Mouse (Mus musculus) heart, embryonic 15.5 days (tissue): Measurements from ENCODE around the gene Smarcc1. TPM values are rescaled to one million over a fixed set of nuclear protein-coding genes. Genes with fewer than 3 reads are reported as not detected.

Experiments
- ATAC-seq: fragments of 200-750 bp; cut with Nextera tagmentation; replicated peaks from 2 replicates; pipeline ENCODE4 v1.8.0; 2017; ENCODE audit warnings: low read depth, moderate TSS enrichment; ENCODE audit not compliant: insufficient number of reproducible peaks, insufficient read depth, low FRiP score
- H3K27ac ChIP-seq: fragments of 300-500 bp; sonication (generic); 2 replicates; pipeline ENCODE4 v1.5.1; 2015; ENCODE audit warnings: mild to moderate bottlenecking, inconsistent platforms
- H3K27me3 ChIP-seq: fragments of 300-500 bp; sonication (generic); 2 replicates; pipeline ENCODE4 v1.6.1; 2015; ENCODE audit warnings: inconsistent platforms
- H3K36me3 ChIP-seq: fragments of 300-500 bp; sonication (generic); 2 replicates; pipeline ENCODE4 v1.6.1; 2015; ENCODE audit warnings: mild to moderate bottlenecking, inconsistent platforms
- H3K4me1 ChIP-seq: fragments of 300-500 bp; sonication (generic); replicated peaks from 2 replicates; pipeline ENCODE4 v1.6.1; 2015; ENCODE audit warnings: inconsistent platforms
- H3K4me2 ChIP-seq: fragments of 300-500 bp; sonication (generic); 2 replicates; pipeline ENCODE4 v1.6.1; 2015; ENCODE audit warnings: inconsistent platforms, mild to moderate bottlenecking, moderate library complexity
- H3K4me3 ChIP-seq: fragments of 300-500 bp; sonication (generic); 2 replicates; pipeline ENCODE4 v1.5.1; 2015; ENCODE audit warnings: mild to moderate bottlenecking, inconsistent platforms
- H3K9ac ChIP-seq: fragments of 300-500 bp; sonication (generic); 2 replicates; pipeline ENCODE4 v1.6.1; 2015; ENCODE audit warnings: mild to moderate bottlenecking, inconsistent platforms
- H3K9me3 ChIP-seq: fragments of 300-500 bp; sonication (generic); replicated peaks from 2 replicates; pipeline ENCODE4 v1.6.1; 2016; ENCODE audit warnings: inconsistent platforms
- WGBS: fragments of 180-500 bp; shearing (Covaris S2); methylation state at CpG from one replicate; pipeline ENCODE4 v1.1.7; 2015; ENCODE audit warnings: mixed read lengths; 5-methylcytosine and 5-hydroxymethylcytosine counted together
- polyA plus RNA-seq: library from polyadenylated mRNA; unstranded; fragments of >200 nt; fragmentation: Nextera tagmentation; extraction: Ambion mirVana; gene quantifications from 2 replicates; pipeline ENCODE4 v1.2.1, GENCODE M21; 2015

Gene Smarcc1
- polyA plus RNA-seq, 1 experiment from 2014 or later: 56.6 TPM

GRCm38 (mm10) chr9:110205526-110206404 lies 88.3 kb downstream of the Smarcc1 start:
- no peak overlapping the region for H3K9ac ChIP-seq
- H3K27me3 ChIP-seq: no peaks in the 10 kb centered on the region
- 59% methylated on average over 15 of the region's 15 CpGs for WGBS
- H3K4me2 ChIP-seq: no peak overlapping the region
- no peaks in the 10 kb centered on the region for H3K9me3 ChIP-seq
- peaks cover 60% of the 10 kb centered on the region for H3K36me3 ChIP-seq
- no peak overlapping the region for H3K4me3 ChIP-seq
- 0 out of 2 replicates have a peak, but pooled peaks cover 6% of the 10 kb centered on the region for H3K4me1 ChIP-seq
- ATAC-seq: no peak
- H3K27ac ChIP-seq: 0 out of 2 replicates have a peak overlapping the region, but pooled peaks have one; percentile 8

GRCm38 (mm10) chr9:110206437-110206836 lies 88.9 kb downstream of the Smarcc1 start:
- no peaks in the 10 kb centered on the region for H3K27me3 ChIP-seq
- H3K9ac ChIP-seq: no peak overlapping the region
- H3K9me3 ChIP-seq: no peaks in the 10 kb centered on the region
- H3K4me2 ChIP-seq: no peak overlapping the region
- 87% methylated on average over 2 of the region's 2 CpGs for WGBS
- no peak overlapping the region for H3K4me3 ChIP-seq
- 0 out of 2 replicates have a peak, but pooled peaks cover 6% of the 10 kb centered on the region for H3K4me1 ChIP-seq
- no peak for ATAC-seq
- H3K36me3 ChIP-seq: peaks cover 64% of the 10 kb centered on the region
- no peak overlapping the region for H3K27ac ChIP-seq

- H3K4me2 ChIP-seq: no peak overlapping the region
- H3K9ac ChIP-seq: no peak overlapping the region
- H3K27ac ChIP-seq: no peak overlapping the region
- peaks cover 65% of the 10 kb centered on the region for H3K36me3 ChIP-seq
- WGBS: 70% methylated on average over 7 of the region's 7 CpGs
- no peak for ATAC-seq
- H3K27me3 ChIP-seq: no peaks in the 10 kb centered on the region
- no peak overlapping the region for H3K4me3 ChIP-seq
- no peaks in the 10 kb centered on the region for H3K9me3 ChIP-seq
- 0 out of 2 replicates have a peak, but pooled peaks cover 6% of the 10 kb centered on the region for H3K4me1 ChIP-seq
Measured at GRCm38 (mm10) chr9:110208265-110208664, 90.8 kb downstream of the Smarcc1 start.

- 0 out of 2 replicates have a peak overlapping the region, but pooled peaks have one; percentile 8 for H3K27ac ChIP-seq
- no peak overlapping the region for H3K4me2 ChIP-seq
- WGBS: 67% methylated on average over 3 of the region's 3 CpGs
- H3K9me3 ChIP-seq: no peaks in the 10 kb centered on the region
- 0 out of 2 replicates have a peak, but pooled peaks cover 6% of the 10 kb centered on the region for H3K4me1 ChIP-seq
- no peak overlapping the region for H3K9ac ChIP-seq
- no peak for ATAC-seq
- no peaks in the 10 kb centered on the region for H3K27me3 ChIP-seq
- H3K36me3 ChIP-seq: peaks cover 61% of the 10 kb centered on the region
- H3K4me3 ChIP-seq: no peak overlapping the region
Measured at GRCm38 (mm10) chr9:110208967-110209366, 91.5 kb downstream of the Smarcc1 start.

- Histone ChIP-seq H3K4me1 (no peaks in the 10 kb centered on the region), H3K27me3 (no peaks in the 10 kb centered on the region), H3K27ac (no peak overlapping the region), H3K9me3 (no peaks in the 10 kb centered on the region), H3K36me3 (peaks cover 40% of the 10 kb centered on the region), H3K4me3 (no peak overlapping the region), H3K9ac (no peak overlapping the region), H3K4me2 (no peak overlapping the region)
- no peak for ATAC-seq
- WGBS: 89% methylated on average over 4 of the region's 4 CpGs
Measured at GRCm38 (mm10) chr9:110224273-110224672, 106.8 kb downstream of the Smarcc1 start.

- Histone ChIP-seq H3K9ac (no peak overlapping the region), H3K4me3 (no peak overlapping the region), H3K27me3 (no peaks in the 10 kb centered on the region), H3K27ac (no peak overlapping the region), H3K4me2 (no peak overlapping the region), H3K9me3 (no peaks in the 10 kb centered on the region), H3K36me3 (peaks cover 43% of the 10 kb centered on the region), H3K4me1 (no peaks in the 10 kb centered on the region)
- no peak for ATAC-seq
- WGBS: 92% methylated on average over 4 of the region's 4 CpGs
Measured at GRCm38 (mm10) chr9:110226191-110226590, 108.7 kb downstream of the Smarcc1 start.

GRCm38 (mm10) chr9:110228671-110229070 lies 111.2 kb downstream of the Smarcc1 start:
- no peak for ATAC-seq
- no peak overlapping the region for H3K4me2 ChIP-seq
- H3K9ac ChIP-seq: no peak overlapping the region
- no peak overlapping the region for H3K27ac ChIP-seq
- H3K36me3 ChIP-seq: peaks cover 42% of the 10 kb centered on the region
- no peaks in the 10 kb centered on the region for H3K4me1 ChIP-seq
- H3K4me3 ChIP-seq: no peak overlapping the region
- no peaks in the 10 kb centered on the region for H3K27me3 ChIP-seq
- H3K9me3 ChIP-seq: no peaks in the 10 kb centered on the region
- 93% methylated on average over 6 of the region's 6 CpGs for WGBS

GRCm38 (mm10) chr9:110229112-110229511 lies 111.6 kb downstream of the Smarcc1 start:
- no peak for ATAC-seq
- 100% methylated on average over 1 of the region's 1 CpGs for WGBS
- no peak overlapping the region for H3K27ac ChIP-seq
- no peak overlapping the region for H3K4me2 ChIP-seq
- no peaks in the 10 kb centered on the region for H3K27me3 ChIP-seq
- no peaks in the 10 kb centered on the region for H3K4me1 ChIP-seq
- peaks cover 42% of the 10 kb centered on the region for H3K36me3 ChIP-seq
- H3K4me3 ChIP-seq: no peak overlapping the region
- no peak overlapping the region for H3K9ac ChIP-seq
- H3K9me3 ChIP-seq: no peaks in the 10 kb centered on the region

- H3K36me3 ChIP-seq: peaks cover 43% of the 10 kb centered on the region
- no peak overlapping the region for H3K4me2 ChIP-seq
- H3K9ac ChIP-seq: no peak overlapping the region
- no peaks in the 10 kb centered on the region for H3K4me1 ChIP-seq
- no peak overlapping the region for H3K4me3 ChIP-seq
- H3K27me3 ChIP-seq: no peaks in the 10 kb centered on the region
- WGBS: 74% methylated on average over 10 of the region's 10 CpGs
- H3K9me3 ChIP-seq: no peaks in the 10 kb centered on the region
- no peak overlapping the region for H3K27ac ChIP-seq
- ATAC-seq: no peak
Measured at GRCm38 (mm10) chr9:110229566-110230248, 112.2 kb downstream of the Smarcc1 start.

- no peak for ATAC-seq
- Histone ChIP-seq H3K27me3 (no peaks in the 10 kb centered on the region), H3K4me1 (no peaks in the 10 kb centered on the region), H3K9me3 (no peaks in the 10 kb centered on the region), H3K4me3 (no peak overlapping the region), H3K9ac (no peak overlapping the region), H3K27ac (no peak overlapping the region), H3K4me2 (no peak overlapping the region), H3K36me3 (peaks cover 48% of the 10 kb centered on the region)
- WGBS: 87% methylated on average over 16 of the region's 16 CpGs
Measured at GRCm38 (mm10) chr9:110230395-110231071, 113.0 kb downstream of the Smarcc1 start.

GRCm38 (mm10) chr9:110234962-110235361 lies 117.5 kb downstream of the Smarcc1 start:
- no peaks in the 10 kb centered on the region for H3K4me1 ChIP-seq
- peaks cover 83% of the 10 kb centered on the region for H3K36me3 ChIP-seq
- H3K4me2 ChIP-seq: no peak overlapping the region
- no peak overlapping the region for H3K9ac ChIP-seq
- no peaks in the 10 kb centered on the region for H3K9me3 ChIP-seq
- H3K27me3 ChIP-seq: no peaks in the 10 kb centered on the region
- no peak overlapping the region for H3K27ac ChIP-seq
- ATAC-seq: no peak
- H3K4me3 ChIP-seq: no peak overlapping the region
- WGBS: 72% methylated on average over 6 of the region's 6 CpGs
